Mouse (Mus musculus): ENCODE measurements around the gene Rnf212.
"Not testable (repeated sequence)": the region's sequence is repeated elsewhere in the genome, so short reads cannot be mapped to it uniquely, and the experiment has no call there.

Rnf212 gene

DNA sequence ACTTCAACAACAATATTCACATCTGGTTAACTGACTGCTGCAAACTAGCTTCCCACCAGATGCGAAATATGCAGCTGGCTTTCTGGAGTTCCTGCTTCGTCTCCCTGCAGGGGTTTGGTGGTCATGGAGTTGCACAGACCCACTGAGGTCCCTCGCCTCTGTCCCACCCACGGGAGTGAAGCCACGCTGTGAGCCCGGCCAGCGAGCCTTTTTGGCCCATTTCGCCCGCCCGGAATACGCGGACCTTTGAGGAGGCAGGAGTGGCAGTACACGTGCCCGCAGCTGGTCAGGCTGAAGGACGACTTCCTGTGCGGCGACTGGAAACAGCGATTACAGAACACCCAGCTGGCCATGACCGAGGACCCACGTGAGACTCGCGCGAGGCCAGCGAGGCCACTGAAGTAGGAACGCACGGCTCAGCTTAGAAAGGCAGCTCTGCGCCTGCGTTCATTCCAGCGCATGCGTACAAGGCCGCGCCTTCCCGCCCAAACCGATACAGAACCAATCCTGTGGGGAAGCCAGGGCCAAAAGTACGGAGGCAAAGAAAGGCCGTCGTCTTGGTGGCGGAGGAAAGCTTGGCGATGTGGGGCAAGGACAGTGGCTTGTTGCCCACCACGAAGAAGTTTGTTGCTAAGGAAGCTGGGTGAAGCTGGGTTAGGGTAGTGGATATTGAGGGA, at the start of gene Rnf212:
Gene Rnf212 (minus strand): TSS at position 353 of the 677 bp plus-strand sequence.
- ChIA-PET POLR2A (interaction anchor here in 2 of 4 experiments (0.6 to 1.0 kb wide), 3 partner anchors 80 to 579 kb away, joined by 3 to 4 read pairs (median 3); partner anchors contain the start of gene Atp5k (in 1 of the 2)), CTCF (interaction anchor here in 1 of 4 experiments (0.6 kb wide), 1 partner anchor 876 kb away, joined by 6 read pairs; no protein-coding TSS in a partner anchor)

- POLR2A ChIA-PET, result no interaction called here
- CTCF ChIA-PET, result no interaction called here
Observed at GRCm38 (mm10) chr5:108823276-108823675, 48.5 kb upstream of the Rnf212 start.

GRCm38 (mm10) chr5:108808750-108809149, 34.0 kb upstream of the Rnf212 start, which contains the start of gene Vmn2r8:
Gene Vmn2r8 (minus strand): TSS chr5:108808850.
- CTCF ChIA-PET, result interaction anchor here in 1 of 4 experiments (0.6 kb wide), 1 partner anchor 67 kb away, joined by 3 read pairs; no protein-coding TSS in a partner anchor
- POLR2A ChIA-PET, result not testable (repeated sequence)

GRCm38 (mm10) chr5:108803646-108804045, 28.9 kb upstream of the Rnf212 start:
- ChIA-PET POLR2A (no interaction called here), CTCF (no interaction called here)

GRCm38 (mm10) chr5:108795263-108795662, 20.5 kb upstream of the Rnf212 start, which contains the start of gene Tmed11:
Gene Tmed11 (minus strand): TSS chr5:108795363.
- CTCF ChIA-PET, POLR2A ChIA-PET: not testable (repeated sequence)

GRCm38 (mm10) chr5:108790385-108790784, 15.6 kb upstream of the Rnf212 start:
- CTCF ChIA-PET, POLR2A ChIA-PET: not testable (repeated sequence)

DNA sequence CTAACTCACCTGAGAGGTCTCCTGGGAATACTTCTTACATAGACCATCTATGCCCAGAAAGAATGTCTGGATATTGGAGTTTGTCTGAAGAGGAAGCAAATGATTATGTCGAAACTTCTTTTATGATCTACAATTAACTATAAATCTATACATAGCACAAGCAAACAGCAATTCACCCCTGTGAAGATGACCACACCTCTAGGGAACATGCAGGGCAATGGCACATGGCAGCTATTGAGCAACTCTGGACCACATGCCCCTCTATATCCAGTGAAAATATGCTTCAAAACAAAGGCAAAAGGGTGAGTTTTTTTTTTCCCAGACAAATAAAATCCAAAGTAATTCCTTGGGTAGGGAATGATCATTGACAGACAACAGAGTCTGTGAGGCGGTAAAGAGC, 14.8 kb downstream of the Rnf212 start:
- ChIA-PET CTCF (no interaction called here), POLR2A (interaction anchor here in 1 of 4 experiments (0.6 kb wide), 1 partner anchor 491 kb away, joined by 3 read pairs; no protein-coding TSS in a partner anchor)

DNA sequence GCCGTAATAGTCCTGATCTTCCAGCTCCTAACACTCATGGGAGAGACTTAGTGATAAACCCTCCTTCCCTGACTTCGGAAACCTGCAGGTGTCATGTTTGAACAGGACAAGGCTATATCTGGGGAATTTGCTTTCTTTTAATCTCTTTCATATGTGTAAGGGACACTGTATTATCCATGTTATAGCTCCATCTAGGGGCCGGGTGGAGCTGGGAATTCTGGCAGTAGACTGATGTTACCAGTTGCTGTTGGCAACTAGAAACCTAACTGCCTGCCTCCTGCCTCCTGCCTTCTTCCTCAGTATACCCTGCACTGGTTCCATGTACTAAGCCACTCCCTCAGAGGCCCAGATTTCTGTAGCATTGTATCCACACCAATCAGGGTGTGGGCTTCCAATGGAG, 16.4 kb downstream of the Rnf212 start:
- POLR2A ChIA-PET, result no interaction called here
- CTCF ChIA-PET, result interaction anchor here in 3 of 4 experiments (1.2 to 1.6 kb wide), 5 partner anchors 32 to 330 kb away, joined by 3 to 7 read pairs (median 4); no protein-coding TSS in a partner anchor

DNA sequence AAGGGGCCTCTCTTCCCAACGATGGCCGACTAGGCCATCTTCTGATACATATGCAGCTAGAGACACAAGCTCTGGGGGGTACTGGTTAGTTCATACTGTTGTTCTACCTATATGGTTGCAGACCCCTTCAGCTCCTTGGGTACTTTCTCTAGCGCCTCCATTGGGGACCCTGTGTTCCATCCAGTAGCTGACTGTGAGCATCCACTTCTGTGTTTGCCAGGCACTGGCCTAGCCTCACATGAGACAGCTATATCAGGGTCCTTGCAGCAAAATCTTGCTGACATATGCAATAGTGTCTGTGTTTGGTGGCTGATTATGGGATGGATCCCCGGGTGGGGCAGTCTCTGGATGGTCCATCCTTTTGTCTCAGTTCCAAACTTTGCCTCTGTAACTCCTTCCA, 23.5 kb downstream of the Rnf212 start:
- POLR2A ChIA-PET, CTCF ChIA-PET: not testable (repeated sequence)

GRCm38 (mm10) chr5:108750328-108751210, 24.2 kb downstream of the Rnf212 start:
- ChIA-PET POLR2A (no interaction called here), CTCF (interaction anchor here in 2 of 4 experiments (0.9 to 1.1 kb wide), 2 partner anchors 23 to 24 kb away, joined by 3 read pairs; no protein-coding TSS in a partner anchor)

DNA sequence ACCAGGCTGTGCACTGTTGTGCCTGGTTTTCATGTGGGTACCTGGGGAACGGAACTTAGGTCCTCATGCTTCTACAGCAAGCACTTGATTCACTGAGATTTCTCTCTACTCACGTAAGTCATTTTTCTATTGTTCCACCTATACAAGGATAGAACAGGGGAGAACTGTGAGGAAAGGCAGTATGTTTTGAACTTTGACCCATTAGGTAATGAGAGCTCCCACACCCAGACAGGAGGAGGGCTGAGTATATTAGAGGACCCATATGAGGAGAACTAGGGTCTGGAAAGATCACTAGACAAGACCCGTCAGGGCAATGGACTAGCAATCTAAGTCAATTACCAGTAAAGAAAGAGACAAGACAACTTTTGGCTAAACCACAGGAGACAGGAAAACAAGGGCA, 30.2 kb downstream of the Rnf212 start:
- CTCF ChIA-PET, result interaction anchor here in 2 of 4 experiments (1.4 to 1.6 kb wide), 2 partner anchors 18 kb away, joined by 4 to 6 read pairs; no protein-coding TSS in a partner anchor
- POLR2A ChIA-PET, result no interaction called here

DNA sequence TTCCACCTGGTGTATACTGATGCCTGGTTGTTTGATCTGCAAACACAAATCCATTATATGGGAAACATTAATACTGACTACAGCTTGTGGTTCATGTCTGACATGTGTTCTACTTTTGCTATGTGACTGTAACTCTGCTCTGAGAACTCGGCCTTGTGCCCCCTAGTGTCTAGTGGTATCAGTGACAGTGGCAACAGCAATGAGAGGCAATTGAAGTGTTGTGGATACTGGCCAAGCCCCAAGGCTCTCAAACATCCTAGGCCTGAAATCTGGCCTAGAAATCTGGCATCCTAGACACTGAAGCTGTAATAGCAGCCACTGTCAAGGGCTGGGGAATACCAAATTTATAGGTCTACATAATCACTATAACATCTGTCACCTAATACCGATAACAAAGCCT, 30.9 kb downstream of the Rnf212 start:
- ChIA-PET POLR2A (no interaction called here), CTCF (interaction anchor here in 3 of 4 experiments (0.6 to 1.6 kb wide), 5 partner anchors 17 to 361 kb away, joined by 3 to 6 read pairs (median 4); no protein-coding TSS in a partner anchor)

DNA sequence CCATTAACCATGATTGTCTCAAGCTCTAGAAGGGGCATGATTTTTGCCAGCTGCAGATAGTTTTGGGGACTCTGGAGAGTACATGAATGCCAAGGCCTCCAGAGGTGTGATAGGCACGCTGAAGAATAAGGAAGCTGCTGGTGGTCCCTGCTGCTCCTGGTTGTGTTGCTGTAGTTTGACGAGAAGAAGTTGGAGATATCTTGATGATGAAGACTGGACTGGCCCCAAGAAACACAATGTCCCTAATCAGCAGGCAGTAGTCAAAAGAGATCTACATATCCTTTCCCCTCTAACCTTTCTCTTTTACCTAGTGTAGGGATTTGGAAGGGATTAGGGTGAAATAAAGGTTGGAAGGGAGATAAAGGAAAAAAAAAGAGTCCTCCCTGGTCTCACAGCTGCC, 32.2 kb downstream of the Rnf212 start:
- POLR2A ChIA-PET, result interaction anchor here in 1 of 4 experiments (0.7 kb wide), 1 partner anchor 319 kb away, joined by 3 read pairs; no protein-coding TSS in a partner anchor
- CTCF ChIA-PET, result no interaction called here

GRCm38 (mm10) chr5:108741844-108742243, 32.9 kb downstream of the Rnf212 start:
- POLR2A ChIA-PET, result no interaction called here
- CTCF ChIA-PET, result interaction anchor here in 1 of 4 experiments (0.6 kb wide), 1 partner anchor 21 kb away, joined by 7 read pairs; no protein-coding TSS in a partner anchor

- CTCF ChIA-PET, result interaction anchor here (0.5 to 2.2 kb wide), 24 partner anchors 8 to 915 kb away, joined by 3 to 18 read pairs (median 4); partner anchors contain the start of genes Dgkq (in 3 of the 4), Fgfrl1 (in 3 of the 4), Gak (in 1 of the 4) and Tmem175 (in 1 of the 4)
Observed at GRCm38 (mm10) chr5:108727425-108727824, 47.4 kb downstream of the Rnf212 start.

DNA sequence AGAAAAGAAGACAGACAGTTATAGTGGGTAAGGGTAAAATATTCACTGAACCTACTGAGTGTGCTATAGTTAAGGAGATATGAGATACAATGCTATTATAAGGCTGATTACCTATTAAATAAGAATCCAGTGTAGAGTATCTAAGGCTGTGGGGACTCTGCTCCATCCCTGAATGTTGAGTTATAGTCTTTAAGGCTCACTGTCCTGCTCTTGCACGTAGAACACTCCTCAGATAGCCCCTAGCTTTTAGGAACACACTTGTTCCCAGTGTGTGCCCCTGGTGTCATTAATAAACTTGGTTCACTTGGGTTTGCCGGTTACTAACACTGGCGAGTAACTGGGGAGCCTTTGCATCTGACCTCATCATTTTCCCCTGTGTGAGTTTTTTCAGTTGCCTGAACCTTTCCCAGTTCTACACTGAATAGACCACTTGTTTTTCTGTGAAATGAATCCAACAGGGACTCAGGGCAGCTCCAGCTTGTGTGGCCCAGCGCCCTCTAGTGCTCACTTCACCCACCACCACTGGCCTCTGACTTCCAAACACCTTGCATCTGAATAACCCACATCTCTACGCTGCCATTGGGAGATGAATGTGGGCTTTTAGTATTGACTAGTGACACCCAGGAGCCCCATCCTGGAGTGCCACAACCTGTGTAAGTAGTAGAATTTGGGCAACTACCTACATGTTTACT, 48.1 kb downstream of the Rnf212 start:
- POLR2A ChIA-PET, result interaction anchor here in 3 of 4 experiments (0.7 to 2.0 kb wide), 7 partner anchors 9 to 661 kb away, joined by 3 to 10 read pairs (median 3); partner anchors contain the start of genes Dgkq (in 2 of the 3), Dr1 (in 1 of the 3) and Mtf2 (in 1 of the 3)
- CTCF ChIA-PET, result interaction anchor here (0.6 to 2.2 kb wide), 31 partner anchors 9 to 542 kb away, joined by 3 to 18 read pairs (median 4); partner anchors contain the start of genes Dgkq (in 3 of the 4), Fgfrl1 (in 3 of the 4), Gak (in 1 of the 4) and Tmem175 (in 1 of the 4)

More at GRCm38 (mm10) chr5:108727425-108727824, 47.4 kb downstream of the Rnf212 start:
- POLR2A ChIA-PET, result interaction anchor here in 3 of 4 experiments (0.7 to 2.0 kb wide), 6 partner anchors 10 to 661 kb away, joined by 3 to 10 read pairs (median 4); partner anchors contain the start of genes Dgkq (in 2 of the 3) and Mtf2 (in 1 of the 3)

- ChIA-PET POLR2A (no interaction called here), CTCF (no interaction called here)
Observed at GRCm38 (mm10) chr5:108724006-108724405, 50.8 kb downstream of the Rnf212 start.

- ChIA-PET CTCF (interaction anchor here in 3 of 4 experiments (0.6 to 2.2 kb wide), 16 partner anchors 9 to 1758 kb away, joined by 3 to 10 read pairs (median 5); partner anchors contain the start of genes Fgfrl1 (in 2 of the 3) and Dgkq (in 1 of the 3)), POLR2A (interaction anchor here in 2 of 4 experiments (0.7 to 2.1 kb wide), 11 partner anchors 9 to 286 kb away, joined by 3 to 7 read pairs (median 4); partner anchors contain the start of genes Atp5k (in 1 of the 2), Dgkq (in 1 of the 2), Fgfrl1 (in 1 of the 2) and Gak (in 1 of the 2))
Observed at GRCm38 (mm10) chr5:108719761-108720160, 55.0 kb downstream of the Rnf212 start.
